Mouse (Mus musculus) cerebellum, adult 2 months (tissue): ENCODE measurements around the gene Rars2.

ENCODE experiments used
- CTCF ChIP-seq: fragments of 200-500 bp; IDR thresholded peaks from 2 replicates; pipeline ENCODE4 v1.5.1; 2011; ENCODE audit warnings: low read depth, mild to moderate bottlenecking, control low read depth, low read length, moderate library complexity, borderline replicate concordance; ENCODE audit not compliant: insufficient read depth
- POLR2A ChIP-seq: fragments of 200-500 bp; IDR thresholded peaks from 2 replicates; pipeline ENCODE4 v1.6.1; 2011; ENCODE audit warnings: low read length, control low read depth, borderline replicate concordance; ENCODE audit not compliant: insufficient read depth

GRCm38 (mm10) chr4:34636036-34636435, 21.3 kb downstream of the Rars2 start:
- TF ChIP-seq POLR2A (no peak), CTCF (no peak)
